Mouse (Mus musculus) thymus, postnatal 0 days (tissue): Measurements from ENCODE around the gene Acap2. TPM values are rescaled to one million over a fixed set of nuclear protein-coding genes. Genes with fewer than 3 reads are reported as not detected.

Source experiments
- DNase-seq: peaks from one replicate; pipeline ENCODE4 v3.0.0-alpha.2; 2015; ENCODE audit warnings: low spot score
- polyA plus RNA-seq: library from polyadenylated mRNA; unstranded; fragments of >200 nt; fragmentation: Nextera tagmentation; extraction: Ambion mirVana; gene quantifications from 2 replicates; pipeline ENCODE4 v1.2.1, GENCODE M21; 2015

The Acap2 gene
- polyA plus RNA-seq, 1 experiment from 2014 or later = 16.2 TPM

DNA sequence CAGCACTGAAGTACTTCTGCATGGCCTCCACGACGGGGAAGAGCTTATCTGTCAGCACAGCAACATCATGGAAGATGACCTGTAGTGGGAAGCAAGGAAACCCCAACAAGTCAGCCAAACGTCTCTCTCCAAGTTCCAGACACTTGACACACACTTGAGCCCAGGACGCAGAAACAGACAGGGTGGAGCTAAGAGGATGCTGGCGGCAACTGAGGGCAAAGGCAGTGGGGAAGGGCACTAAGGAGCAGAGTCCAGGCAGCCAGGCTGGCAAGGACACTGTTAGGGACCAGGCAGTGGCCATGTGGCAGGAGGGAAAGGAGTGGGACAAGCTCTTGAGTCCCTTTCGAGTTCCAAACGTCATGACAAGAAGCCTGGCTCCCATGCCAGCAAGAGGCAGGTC lies 150.3 kb downstream of the Acap2 start:
- DNase-seq = no peak

GRCm38 (mm10) chr16:31048194-31048593 lies 152.9 kb downstream of the Acap2 start:
- peak; percentile 43 for DNase-seq

GRCm38 (mm10) chr16:31047186-31047898 lies 153.7 kb downstream of the Acap2 start:
- no peak for DNase-seq

DNA sequence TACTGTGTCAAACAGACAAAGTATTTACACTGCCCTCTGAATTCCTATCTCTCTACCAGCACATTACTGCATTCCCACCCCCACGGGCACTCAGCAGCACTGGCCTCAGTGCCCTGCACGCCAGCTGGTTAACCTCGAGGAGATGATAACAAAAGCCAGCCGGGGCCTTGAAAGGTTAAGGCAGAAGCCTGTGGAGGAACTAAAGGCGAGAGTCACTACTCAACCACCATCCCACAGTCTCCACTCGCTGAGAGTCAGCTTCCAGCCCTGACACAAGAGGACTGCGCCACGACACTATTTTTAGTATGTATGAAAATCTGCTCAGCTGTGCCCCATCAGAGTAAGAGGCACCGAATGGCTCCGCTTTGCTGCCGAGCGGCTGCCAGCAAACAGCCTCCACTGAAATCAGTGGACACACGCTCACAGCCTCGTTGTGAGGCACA lies 154.8 kb downstream of the Acap2 start:
- no peak for DNase-seq

DNA sequence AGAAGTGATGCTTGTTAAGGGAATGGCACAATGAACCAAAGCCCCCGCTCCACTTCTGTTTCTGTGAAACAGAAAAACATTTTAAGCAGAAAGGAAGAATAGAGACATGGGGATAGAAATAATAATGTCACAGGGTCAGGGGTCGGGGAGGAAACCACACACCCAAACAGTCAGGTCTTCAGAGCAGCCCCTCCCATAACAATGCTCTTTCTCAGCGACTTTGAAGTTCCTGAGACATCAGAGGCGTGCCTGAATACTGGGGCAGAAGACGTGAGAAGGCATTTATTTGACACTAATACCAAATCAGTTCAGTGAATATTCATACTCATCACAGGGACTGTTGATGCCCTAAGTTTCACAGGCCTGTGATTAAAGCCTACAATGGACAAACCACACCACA lies 155.8 kb downstream of the Acap2 start:
- no peak for DNase-seq

DNA sequence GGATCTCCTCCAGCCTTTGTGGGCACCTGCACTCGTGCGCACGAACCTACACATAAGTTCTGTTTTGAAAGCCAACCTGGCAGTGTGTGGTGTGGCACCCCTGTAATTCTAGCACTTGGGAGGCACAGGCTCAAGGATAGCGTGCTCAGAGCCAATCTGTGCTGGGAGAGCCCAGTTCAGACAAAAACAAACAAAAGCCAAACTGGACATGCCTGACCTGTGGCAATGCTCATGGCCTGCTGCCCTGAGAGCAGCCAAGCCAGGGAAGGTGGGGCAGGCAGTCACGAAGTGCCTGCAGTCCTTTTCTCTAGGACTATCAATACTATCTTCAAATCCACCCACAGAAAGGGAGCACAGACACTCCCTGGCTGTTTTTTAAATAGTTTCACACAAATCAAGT lies 157.9 kb downstream of the Acap2 start:
- DNase-seq = no peak

Other genes with a start within 250 kb of the Acap2 start
- 7.6 and 9.0 TPM in 2 replicates for gene Xxylt1, start 119.8 kb downstream of the Acap2 start, polyA plus RNA-seq
- 83.2 and 86.9 TPM in 2 replicates for gene Ppp1r2, start 74.0 kb upstream of the Acap2 start, polyA plus RNA-seq
- gene Apod, start 113.6 kb upstream of the Acap2 start, polyA plus RNA-seq = 6.6 and 8.3 TPM in 2 replicates
- 76.1 and 78.6 TPM in 2 replicates for gene Bdh1, start 221.0 kb upstream of the Acap2 start, polyA plus RNA-seq